Comparison of ENCODE assay signal across 8 mouse cellular contexts in genomic region chr9:110741711-110742294, GRCm38 (mm10). TPM values are rescaled to one million over a fixed set of nuclear protein-coding genes. Genes with fewer than 3 reads are reported as not detected.
DNase-seq lines count a peak whose midpoint lies in the region; ATAC-seq and TF ChIP-seq lines count a peak whose summit lies in the region.

Gene Myl3 (plus strand): TSS chr9:110741861.

- H3K36me3 ChIP-seq in kidney, embryonic 14.5 days (ENCODE audit: control insufficient read depth, insufficient read depth, low read length), result no peaks in the 10 kb centered on the region; the same call in 1 of the 2 replicates
- H3K36me3 ChIP-seq in midbrain, embryonic 12.5 days, result no peaks in the 10 kb centered on the region

- H3K27me3 ChIP-seq in kidney, embryonic 14.5 days (ENCODE audit: control insufficient read depth, insufficient read depth, low read length), result peaks cover 7% of the 10 kb centered on the region; the same call in 1 of the 2 replicates
- H3K27me3 ChIP-seq in midbrain, embryonic 12.5 days, result peaks cover 54% of the 10 kb centered on the region

- H3K27ac ChIP-seq in kidney, embryonic 14.5 days (ENCODE audit: low read depth, low read length), result peak within 1 kb of the TSS; percentile 86
- no peak within 1 kb of the TSS for H3K27ac ChIP-seq in embryonic fibroblast, embryonic 13.5 days (ENCODE audit: insufficient read depth, low read length)
- peak within 1 kb of the TSS; percentile 71 for H3K27ac ChIP-seq in midbrain, embryonic 12.5 days (replicated peaks)

- no peak for ATAC-seq in kidney, embryonic 14.5 days (ENCODE audit: low FRiP score, low TSS enrichment)
- ATAC-seq in midbrain, embryonic 12.5 days (ENCODE audit: low FRiP score, low read depth), result no peak

- intact Hi-C loops in heart, postnatal 36 days (cut with DNase I), result no loop called here
- intact Hi-C loops in left cerebral cortex, postnatal 14 days (cut with DNase I), result no loop called here

- TF ChIP-seq POLR2A in embryonic fibroblast, embryonic 13.5 days (IDR thresholded peaks at IDR 0.05; ENCODE audit: low read depth, low read length), result no peak

- no peaks in the 10 kb centered on the region for H3K9me3 ChIP-seq in kidney, embryonic 14.5 days (ENCODE audit: control insufficient read depth, low read length)
- no peaks in the 10 kb centered on the region for H3K9me3 ChIP-seq in midbrain, embryonic 12.5 days

- DNase-seq in kidney, postnatal 36 days, result no peak
- DNase-seq in heart, postnatal 36 days, result no peak
- no peak for DNase-seq in c-Kit-positive CD71-positive TER-119-positive erythroid progenitor cells, embryonic 14.5 days (ENCODE audit: low spot score)
- no peak for DNase-seq in left cerebral cortex, postnatal 14 days (ENCODE audit: low spot score in 2 of 2)
- no peak for DNase-seq in kidney, adult 18-20 months

- peak within 1 kb of the TSS; percentile 73 for H3K4me3 ChIP-seq in kidney, embryonic 14.5 days (ENCODE audit: low read length)
- peak within 1 kb of the TSS; percentile 73 for H3K4me3 ChIP-seq in embryonic fibroblast, embryonic 13.5 days (ENCODE audit: insufficient read depth, low read length)
- H3K4me3 ChIP-seq in midbrain, embryonic 12.5 days, result peak within 1 kb of the TSS; percentile 62

- H3K9ac ChIP-seq in kidney, embryonic 14.5 days (ENCODE audit: low read depth, low read length), result peak within 1 kb of the TSS; percentile 88
- H3K9ac ChIP-seq in midbrain, embryonic 12.5 days (replicated peaks), result peak within 1 kb of the TSS; percentile 78

- 2% methylated on average over 17 of the region's 17 CpGs for WGBS in kidney, embryonic 14.5 days
- 2% methylated on average over 17 of the region's 17 CpGs for WGBS in midbrain, embryonic 12.5 days

- peaks cover 37% of the 10 kb centered on the region for H3K4me1 ChIP-seq in kidney, embryonic 14.5 days (ENCODE audit: control insufficient read depth, insufficient read depth, low read length)
- no peaks in the 10 kb centered on the region for H3K4me1 ChIP-seq in embryonic fibroblast, embryonic 13.5 days (ENCODE audit: control insufficient read depth, insufficient read depth, low read length)
- peaks cover 24% of the 10 kb centered on the region for H3K4me1 ChIP-seq in midbrain, embryonic 12.5 days

- TF ChIP-seq CTCF in embryonic fibroblast, embryonic 13.5 days (IDR thresholded peaks at IDR 0.05; ENCODE audit: borderline replicate concordance, insufficient read depth, low read length), result no peak

- peak within 1 kb of the TSS; percentile 89 for H3K4me2 ChIP-seq in kidney, embryonic 14.5 days (replicated peaks; ENCODE audit: low read depth, low read length)
- H3K4me2 ChIP-seq in midbrain, embryonic 12.5 days (replicated peaks), result peak within 1 kb of the TSS; percentile 92

RNA-seq across cellular contexts. Expression of gene Myl3, which starts in this region (rescaled TPM):
- polyA plus RNA-seq in kidney, embryonic 14.5 days (2014; fragmentation: Nextera tagmentation; extraction: Ambion mirVana), result 0.96 and 1.4 TPM in 2 replicates
- polyA plus RNA-seq in embryonic fibroblast, embryonic 13.5 days (2011; ENCODE audit: insufficient read length, low read depth, missing spikeins), result not detected in 2 replicates
- over 10,000 TPM; 10,942 to 11,353 TPM for total RNA-seq in heart, postnatal 36 days (2021)
- polyA plus RNA-seq in midbrain, embryonic 12.5 days (2016; fragmentation: Nextera tagmentation; extraction: Ambion mirVana), result 1.2 and 1.3 TPM in 2 replicates
- total RNA-seq in left cerebral cortex, postnatal 14 days (2021), result under 1 TPM in 1 of 2 experiments, not detected in 1; 0.53 TPM

Comparison
In these comparisons a context has a peak if more than half of its experiments do, and no peak if none do; other contexts are left out.
1. RNA of gene Myl3 (total RNA-seq): 10,942 to 11,353 TPM in heart, postnatal 36 days; 0.53 TPM in left cerebral cortex, postnatal 14 days; every median in the first group is over 1,000 times any median in the second.
2. Peak in every context shown above with its lines, with median percentiles within 50 percentile points of each other: H3K4me3 ChIP-seq.